In the genomic region with DNA sequence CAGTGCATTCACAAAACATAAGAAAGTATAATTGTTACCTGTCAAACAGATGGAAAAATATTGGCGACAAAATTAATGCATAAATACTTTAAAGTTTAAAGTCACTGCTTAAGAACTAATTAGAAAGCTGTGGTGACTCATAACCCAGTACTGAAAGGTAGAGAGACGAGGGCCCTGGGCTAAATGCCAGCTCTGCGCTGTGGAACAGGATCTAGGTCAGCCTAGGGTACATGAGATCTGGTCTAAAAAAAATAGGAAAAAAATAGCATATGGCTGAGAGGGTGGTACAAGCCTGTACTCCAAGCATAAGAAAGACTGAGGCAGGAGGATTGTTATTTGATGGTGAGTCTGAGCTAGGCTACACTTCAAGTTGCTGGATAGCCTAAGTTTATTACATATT, we compare ENCODE assay signal across 12 mouse cellular contexts. TPM values are rescaled to one million over a fixed set of nuclear protein-coding genes. Genes with fewer than 3 reads are reported as not detected.
DNase-seq lines count a peak whose midpoint lies in the region; ATAC-seq and TF ChIP-seq lines count a peak whose summit lies in the region.
"Had no signal": no experiment of that assay in that cellular context is flagged by ENCODE, and none has a peak within 500 bp of the region (broad histone marks: within the 10 kb centered on the region; RNA-seq: fewer than 3 reads in every experiment).

No protein-coding gene starts in this region.

- H3K4me1 ChIP-seq in intestine, postnatal 0 days (replicated peaks; ENCODE audit: control insufficient read depth, insufficient read depth, low read length), result no peaks in the 10 kb centered on the region
- no peaks in the 10 kb centered on the region for H3K4me1 ChIP-seq in forebrain, embryonic 15.5 days
- H3K4me1 ChIP-seq: limb, embryonic 15.5 days; midbrain, embryonic 12.5 days had no signal

- no peak overlapping the region for H3K4me2 ChIP-seq in intestine, postnatal 0 days (replicated peaks; ENCODE audit: low read depth)
- no peak overlapping the region for H3K4me2 ChIP-seq in forebrain, embryonic 15.5 days (replicated peaks)
- H3K4me2 ChIP-seq: limb, embryonic 15.5 days; midbrain, embryonic 12.5 days had no signal

- no peaks in the 10 kb centered on the region for H3K9me3 ChIP-seq in intestine, postnatal 0 days (ENCODE audit: control insufficient read depth)
- H3K9me3 ChIP-seq in forebrain, embryonic 15.5 days, result no peaks in the 10 kb centered on the region
- H3K9me3 ChIP-seq: limb, embryonic 15.5 days; midbrain, embryonic 12.5 days had no signal

- ATAC-seq in frontal cortex, adult (ENCODE audit: low TSS enrichment), result peak; percentile 79
- ATAC-seq in intestine, postnatal 0 days, result no peak
- ATAC-seq in forebrain, embryonic 15.5 days (replicated peaks), result no peak

- H3K36me3 ChIP-seq in intestine, postnatal 0 days (ENCODE audit: control insufficient read depth, insufficient read depth), result peaks cover 50% of the 10 kb centered on the region
- H3K36me3 ChIP-seq in forebrain, embryonic 15.5 days, result peaks cover 55% of the 10 kb centered on the region

- DNase-seq in frontal cortex, postnatal 10 days (ENCODE audit: low spot score in 2 of 2), result no peak
- peak; percentile 58 for DNase-seq in lung, postnatal 36 days
- DNase-seq in lung, postnatal 25 days (ENCODE audit: low spot score), result no peak
- peak; percentile 78 for DNase-seq in cerebellum, adult 9-10 months
- DNase-seq in right cerebral cortex, postnatal 14 days, result peak; percentile 18

- no peak overlapping the region for H3K4me3 ChIP-seq in intestine, postnatal 0 days (ENCODE audit: low read depth, low read length)
- no peak overlapping the region for H3K4me3 ChIP-seq in forebrain, embryonic 15.5 days
- H3K4me3 ChIP-seq: heart, adult 2 months; limb, embryonic 15.5 days; midbrain, embryonic 12.5 days had no signal

- no peak overlapping the region for H3K9ac ChIP-seq in intestine, postnatal 0 days (ENCODE audit: low read depth, low read length)
- no peak overlapping the region for H3K9ac ChIP-seq in forebrain, embryonic 15.5 days (replicated peaks)
- H3K9ac ChIP-seq: limb, embryonic 15.5 days; midbrain, embryonic 12.5 days had no signal

- 79% methylated on average over 3 of the region's 3 CpGs for WGBS in intestine, postnatal 0 days
- 79% methylated on average over 3 of the region's 3 CpGs for WGBS in forebrain, embryonic 15.5 days

- no peaks in the 10 kb centered on the region for H3K27me3 ChIP-seq in intestine, postnatal 0 days (replicated peaks; ENCODE audit: control insufficient read depth, insufficient read depth, low read length)
- H3K27me3 ChIP-seq in forebrain, embryonic 15.5 days, result no peaks in the 10 kb centered on the region
- H3K27me3 ChIP-seq: limb, embryonic 15.5 days; midbrain, embryonic 12.5 days had no signal

- no peak overlapping the region for H3K27ac ChIP-seq in intestine, postnatal 0 days (ENCODE audit: low read depth, low read length)
- H3K27ac ChIP-seq in forebrain, embryonic 15.5 days (replicated peaks), result no peak overlapping the region
- H3K27ac ChIP-seq: heart, adult 2 months; kidney, postnatal 0 days; limb, embryonic 15.5 days; midbrain, embryonic 12.5 days had no signal

- no peak for TF ChIP-seq CTCF in intestine, postnatal 0 days (IDR thresholded peaks at IDR 0.05; ENCODE audit: low read depth)

RNA-seq across cellular contexts. Expression of gene Phc3, which starts 17.6 kb away (rescaled TPM):
- polyA plus RNA-seq in intestine, postnatal 0 days (2015; fragmentation: Nextera tagmentation; extraction: Ambion mirVana), result 3.5 and 3.8 TPM in 2 replicates
- 6.9 and 7.4 TPM in 2 replicates for polyA plus RNA-seq in forebrain, embryonic 15.5 days (2015; fragmentation: Nextera tagmentation; extraction: Ambion mirVana)

RNA-seq across cellular contexts. Expression of gene Prkci, which starts 43.9 kb away (rescaled TPM):
- polyA plus RNA-seq in intestine, postnatal 0 days (2015; fragmentation: Nextera tagmentation; extraction: Ambion mirVana), result 14.0 and 14.5 TPM in 2 replicates
- 25.7 and 25.9 TPM in 2 replicates for polyA plus RNA-seq in forebrain, embryonic 15.5 days (2015; fragmentation: Nextera tagmentation; extraction: Ambion mirVana)

Comparison
In these comparisons a context has a peak if more than half of its experiments do, and no peak if none do; other contexts are left out.
1. DNase-seq: peak in lung, postnatal 36 days (single experiment), cerebellum, adult 9-10 months (single experiment) and right cerebral cortex, postnatal 14 days (single experiment); none in frontal cortex, postnatal 10 days (0 of 2) and lung, postnatal 25 days (single experiment).